Mouse (Mus musculus) myocyte (in vitro differentiated cells): ENCODE measurements around the gene Sh3gl2. TPM values are rescaled to one million over a fixed set of nuclear protein-coding genes. Genes with fewer than 3 reads are reported as not detected.

Source experiments
- H3K27me3 ChIP-seq: one replicate; pipeline ENCODE4 v1.6.1; 2011; ENCODE audit not compliant: control insufficient read depth, insufficient read depth, insufficient read length
- H3K36me3 ChIP-seq: one replicate; pipeline ENCODE4 v1.6.1; 2011; ENCODE audit not compliant: control insufficient read depth, insufficient read depth
- H3K4me2 ChIP-seq: one replicate; pipeline ENCODE4 v1.6.1; 2011; ENCODE audit warnings: low read depth, control low read depth
- H3K4me3 ChIP-seq: one replicate; pipeline ENCODE4 v1.5.1; 2011; ENCODE audit warnings: mild to moderate bottlenecking, control low read depth, moderate library complexity
- H3K79me2 ChIP-seq: one replicate; pipeline ENCODE4 v1.6.1; 2011; ENCODE audit not compliant: control insufficient read depth, insufficient read depth
- H3ac ChIP-seq: one replicate; pipeline ENCODE4 v1.6.1; 2011; ENCODE audit not compliant: control insufficient read depth, insufficient read length
- CEBPB ChIP-seq: IDR thresholded peaks from 2 replicates; pipeline ENCODE4 v1.6.1; 2011; ENCODE audit warnings: mild to moderate bottlenecking, moderate library complexity; ENCODE audit not compliant: poor library complexity, insufficient read depth, severe bottlenecking
- E2F4 ChIP-seq: IDR thresholded peaks from one replicate; pipeline ENCODE4 v1.6.1; 2011; ENCODE audit warnings: mild to moderate bottlenecking, control low read depth, moderate library complexity; ENCODE audit not compliant: insufficient read depth
- MAX ChIP-seq: IDR thresholded peaks from one replicate; pipeline ENCODE4 v1.6.1; 2011; ENCODE audit warnings: low read depth, mild to moderate bottlenecking, control low read depth
- MYOD1 ChIP-seq, 3 experiments: IDR thresholded peaks; one replicate each; pipeline ENCODE4 v1.6.1; 2011; ENCODE audit warnings: control low read depth in 2 of 3, low read depth in 2 of 3, mild to moderate bottlenecking in 2 of 3, moderate library complexity in 1 of 3; ENCODE audit not compliant: insufficient read length in 2 of 3, control insufficient read depth in 1 of 3
- MYOG ChIP-seq, 3 experiments: IDR thresholded peaks; one replicate each; pipeline ENCODE4 v1.6.1; 2011; ENCODE audit warnings: control low read depth in 2 of 3, low read depth in 2 of 3, mild to moderate bottlenecking in 2 of 3; ENCODE audit not compliant: insufficient read length in 2 of 3, control insufficient read depth in 1 of 3, insufficient read depth in 1 of 3
- POLR2A ChIP-seq: IDR thresholded peaks from one replicate; pipeline ENCODE4 v1.6.1; 2011; ENCODE audit warnings: low read depth, mild to moderate bottlenecking, control low read depth, moderate library complexity; ENCODE audit not compliant: insufficient read length
- POLR2AphosphoS2 ChIP-seq: IDR thresholded peaks from one replicate; pipeline ENCODE4 v1.6.1; 2011; ENCODE audit warnings: low read depth, control low read depth; ENCODE audit not compliant: insufficient read length
- REST ChIP-seq: IDR thresholded peaks from one replicate; pipeline ENCODE4 v1.6.1; 2011; ENCODE audit warnings: mild to moderate bottlenecking, control low read depth, moderate library complexity; ENCODE audit not compliant: insufficient read depth, insufficient read length
- SRF ChIP-seq: IDR thresholded peaks from one replicate; pipeline ENCODE4 v1.6.1; 2011; ENCODE audit warnings: low read depth; ENCODE audit not compliant: control insufficient read depth, insufficient read length
- TCF12 ChIP-seq: IDR thresholded peaks from one replicate; pipeline ENCODE4 v1.6.1; 2011; ENCODE audit warnings: mild to moderate bottlenecking, control low read depth; ENCODE audit not compliant: poor library complexity, insufficient read depth, severe bottlenecking
- TCF3 ChIP-seq: IDR thresholded peaks from one replicate; pipeline ENCODE4 v1.6.1; 2011; ENCODE audit warnings: low read depth, control low read depth; ENCODE audit not compliant: insufficient read length
- USF1 ChIP-seq: IDR thresholded peaks from one replicate; pipeline ENCODE4 v1.6.1; 2011; ENCODE audit warnings: low read depth, mild to moderate bottlenecking, control low read depth, moderate library complexity
- polyA plus RNA-seq: library from polyadenylated mRNA; unstranded; fragments of >200 nt; fragmentation: generic; extraction: Trizol; gene quantifications from one replicate; pipeline ENCODE4 v1.2.1, GENCODE M21; 2012; ENCODE audit warnings: missing spikeins

Gene Sh3gl2
- polyA plus RNA-seq, 1 experiment, result not detected

- H3ac ChIP-seq, result no peak overlapping the region
- no peaks in the 10 kb centered on the region for H3K27me3 ChIP-seq
- H3K4me2 ChIP-seq, result no peak overlapping the region
- no peak for TF ChIP-seq USF1
- no peak for TF ChIP-seq TCF3
- no peak for TF ChIP-seq TCF12
- no peak for TF ChIP-seq SRF
- TF ChIP-seq CEBPB, result no peak
- no peak for TF ChIP-seq REST
- no peaks in the 10 kb centered on the region for H3K79me2 ChIP-seq
- H3K4me3 ChIP-seq, result no peak overlapping the region
- no peaks in the 10 kb centered on the region for H3K36me3 ChIP-seq
Measured at GRCm38 (mm10) chr4:85326052-85326451, 121.1 kb downstream of the Sh3gl2 start.

- Histone ChIP-seq H3K27me3 (no peaks in the 10 kb centered on the region), H3K4me2 (no peak overlapping the region), H3ac (no peak overlapping the region), H3K79me2 (no peaks in the 10 kb centered on the region), H3K36me3 (no peaks in the 10 kb centered on the region), H3K4me3 (no peak overlapping the region)
- TF ChIP-seq CEBPB (no peak), REST (no peak), USF1 (no peak), MYOD1 (IDR thresholded peaks at IDR 0.05; ENCODE audit: control insufficient read depth in 1 of 3, insufficient read length in 2 of 3, low read depth in 2 of 3) (no peak), MYOG (IDR thresholded peaks at IDR 0.05; ENCODE audit: control insufficient read depth in 1 of 3, insufficient read depth in 1 of 3, insufficient read length in 2 of 3, low read depth in 2 of 3) (no peak), TCF12 (no peak), MAX (no peak), E2F4 (no peak), POLR2AphosphoS2 (no peak), POLR2A (no peak), SRF (no peak), TCF3 (no peak)
Measured at GRCm38 (mm10) chr4:85334688-85335200, 129.8 kb downstream of the Sh3gl2 start.

GRCm38 (mm10) chr4:85336356-85336755 lies 131.4 kb downstream of the Sh3gl2 start:
- Histone ChIP-seq H3K79me2 (no peaks in the 10 kb centered on the region), H3K27me3 (no peaks in the 10 kb centered on the region), H3K4me3 (no peak overlapping the region), H3ac (no peak overlapping the region), H3K4me2 (no peak overlapping the region), H3K36me3 (no peaks in the 10 kb centered on the region)
- TF ChIP-seq MYOD1 (IDR thresholded peaks at IDR 0.05; ENCODE audit: control insufficient read depth in 1 of 3, insufficient read length in 2 of 3, low read depth in 2 of 3) (no peak), REST (no peak), CEBPB (no peak), MYOG (IDR thresholded peaks at IDR 0.05; ENCODE audit: control insufficient read depth in 1 of 3, insufficient read depth in 1 of 3, insufficient read length in 2 of 3, low read depth in 2 of 3) (no peak), E2F4 (no peak), TCF12 (no peak), POLR2A (no peak), SRF (no peak), USF1 (no peak), TCF3 (no peak), POLR2AphosphoS2 (no peak), MAX (no peak)

- TF ChIP-seq CEBPB (no peak), POLR2A (no peak), USF1 (no peak), POLR2AphosphoS2 (no peak), REST (no peak), TCF3 (no peak), MAX (no peak), TCF12 (no peak), SRF (no peak), MYOD1 (IDR thresholded peaks at IDR 0.05; ENCODE audit: control insufficient read depth in 1 of 3, insufficient read length in 2 of 3, low read depth in 2 of 3) (no peak), E2F4 (no peak), MYOG (IDR thresholded peaks at IDR 0.05; ENCODE audit: control insufficient read depth in 1 of 3, insufficient read depth in 1 of 3, insufficient read length in 2 of 3, low read depth in 2 of 3) (no peak)
Measured at GRCm38 (mm10) chr4:85339126-85339525, 134.2 kb downstream of the Sh3gl2 start.

GRCm38 (mm10) chr4:85340686-85341085 lies 135.8 kb downstream of the Sh3gl2 start:
- Histone ChIP-seq H3K36me3 (no peaks in the 10 kb centered on the region), H3K4me2 (no peak overlapping the region), H3ac (no peak overlapping the region), H3K4me3 (no peak overlapping the region), H3K27me3 (no peaks in the 10 kb centered on the region), H3K79me2 (no peaks in the 10 kb centered on the region)
- no peak for TF ChIP-seq MYOG (IDR thresholded peaks at IDR 0.05; ENCODE audit: control insufficient read depth in 1 of 3, insufficient read depth in 1 of 3, insufficient read length in 2 of 3, low read depth in 2 of 3)
- no peak for TF ChIP-seq REST
- no peak for TF ChIP-seq USF1
- no peak for TF ChIP-seq POLR2AphosphoS2
- TF ChIP-seq TCF12, result no peak
- no peak for TF ChIP-seq POLR2A
- no peak for TF ChIP-seq MAX
- TF ChIP-seq E2F4, result no peak
- TF ChIP-seq TCF3, result no peak
- TF ChIP-seq SRF, result no peak
- TF ChIP-seq MYOD1 (IDR thresholded peaks at IDR 0.05; ENCODE audit: control insufficient read depth in 1 of 3, insufficient read length in 2 of 3, low read depth in 2 of 3), result no peak
- TF ChIP-seq CEBPB, result no peak

More at GRCm38 (mm10) chr4:85339126-85339525, 134.2 kb downstream of the Sh3gl2 start:
- no peaks in the 10 kb centered on the region for H3K79me2 ChIP-seq
- H3ac ChIP-seq, result no peak overlapping the region
- H3K36me3 ChIP-seq, result no peaks in the 10 kb centered on the region
- H3K4me2 ChIP-seq, result no peak overlapping the region
- no peaks in the 10 kb centered on the region for H3K27me3 ChIP-seq
- no peak overlapping the region for H3K4me3 ChIP-seq
